In genomic region chr2:29858748-29859473, GRCm38 (mm10) we compare ENCODE assay signal across 9 mouse cellular contexts. TPM values are rescaled to one million over a fixed set of nuclear protein-coding genes. Genes with fewer than 3 reads are reported as not detected.
DNase-seq lines count a peak whose midpoint lies in the region; ATAC-seq and TF ChIP-seq lines count a peak whose summit lies in the region.
"Had no signal": no experiment of that assay in that cellular context is flagged by ENCODE, and none has a peak within 500 bp of the region (broad histone marks: within the 10 kb centered on the region; RNA-seq: fewer than 3 reads in every experiment).

No protein-coding gene starts in this region.

- no peaks in the 10 kb centered on the region for H3K27me3 ChIP-seq in intestine, postnatal 0 days (replicated peaks; ENCODE audit: control insufficient read depth, insufficient read depth, low read length)
- H3K27me3 ChIP-seq in intestine, embryonic 16.5 days (replicated peaks; ENCODE audit: control insufficient read depth, insufficient read depth, low read length) = no peaks in the 10 kb centered on the region; the same call in 1 of the 2 replicates
- H3K27me3 ChIP-seq in E14TG2a.4 (ENCODE audit: insufficient read depth, low read length) = peaks cover 34% of the 10 kb centered on the region
- no peaks in the 10 kb centered on the region for H3K27me3 ChIP-seq in hindbrain, embryonic 13.5 days
- H3K27me3 ChIP-seq in lung, embryonic 14.5 days (ENCODE audit: insufficient read depth, low read length) = 0 out of 2 replicates have a peak, but pooled peaks cover 4% of the 10 kb centered on the region

- no peak overlapping the region for H3K27ac ChIP-seq in intestine, postnatal 0 days (ENCODE audit: low read depth, low read length)
- no peak overlapping the region for H3K27ac ChIP-seq in intestine, embryonic 16.5 days (ENCODE audit: low read length)
- H3K27ac ChIP-seq in hindbrain, embryonic 13.5 days = 0 out of 2 replicates have a peak overlapping the region, but pooled peaks have one; percentile 30
- H3K27ac ChIP-seq in lung, embryonic 14.5 days (ENCODE audit: low read depth) = no peak overlapping the region
- H3K27ac ChIP-seq: lung, embryonic 15.5 days had no signal

- peak; percentile 81 for TF ChIP-seq CTCF in intestine, postnatal 0 days (IDR thresholded peaks at IDR 0.05; ENCODE audit: low read depth)
- peak; percentile 99 for TF ChIP-seq CTCF in E14TG2a.4 (conservative IDR thresholded peaks at IDR 0.05; ENCODE audit: low read length)
- TF ChIP-seq CTCF in lung, embryonic 14.5 days (IDR thresholded peaks at IDR 0.05; ENCODE audit: low read depth) = peak; percentile 68

- 8% methylated on average over 5 of the region's 5 CpGs for WGBS in intestine, postnatal 0 days
- 5% methylated on average over 5 of the region's 5 CpGs for WGBS in intestine, embryonic 16.5 days
- 9% methylated on average over 5 of the region's 5 CpGs for WGBS in hindbrain, embryonic 13.5 days
- WGBS in lung, embryonic 14.5 days = 11% methylated on average over 5 of the region's 5 CpGs

- no peak overlapping the region for H3K4me3 ChIP-seq in intestine, postnatal 0 days (ENCODE audit: low read depth, low read length)
- H3K4me3 ChIP-seq in intestine, embryonic 16.5 days (ENCODE audit: low read length) = no peak overlapping the region
- no peak overlapping the region for H3K4me3 ChIP-seq in E14TG2a.4 (replicated peaks; ENCODE audit: low read length)
- no peak overlapping the region for H3K4me3 ChIP-seq in hindbrain, embryonic 13.5 days
- no peak overlapping the region for H3K4me3 ChIP-seq in lung, embryonic 14.5 days (ENCODE audit: low read depth, low read length)
- H3K4me3 ChIP-seq: lung, embryonic 15.5 days had no signal

- no peaks in the 10 kb centered on the region for H3K4me1 ChIP-seq in intestine, postnatal 0 days (replicated peaks; ENCODE audit: control insufficient read depth, insufficient read depth, low read length)
- H3K4me1 ChIP-seq in intestine, embryonic 16.5 days (ENCODE audit: control insufficient read depth, insufficient read depth, low read length) = peaks cover 3% of the 10 kb centered on the region; the same call in 1 of the 2 replicates
- peaks cover 56% of the 10 kb centered on the region for H3K4me1 ChIP-seq in E14TG2a.4 (replicated peaks; ENCODE audit: low read depth, low read length)
- H3K4me1 ChIP-seq in hindbrain, embryonic 13.5 days (replicated peaks) = peaks cover 45% of the 10 kb centered on the region
- no peaks in the 10 kb centered on the region for H3K4me1 ChIP-seq in lung, embryonic 14.5 days (ENCODE audit: insufficient read depth)
- H3K4me1 ChIP-seq: lung, embryonic 15.5 days had no signal

- H3K4me2 ChIP-seq in intestine, postnatal 0 days (replicated peaks; ENCODE audit: low read depth) = no peak overlapping the region
- no peak overlapping the region for H3K4me2 ChIP-seq in intestine, embryonic 16.5 days (ENCODE audit: low read depth, low read length)
- H3K4me2 ChIP-seq in hindbrain, embryonic 13.5 days = no peak overlapping the region
- no peak overlapping the region for H3K4me2 ChIP-seq in lung, embryonic 14.5 days
- H3K4me2 ChIP-seq: lung, embryonic 15.5 days had no signal

- H3K9me3 ChIP-seq in intestine, postnatal 0 days (ENCODE audit: control insufficient read depth) = no peaks in the 10 kb centered on the region
- no peaks in the 10 kb centered on the region for H3K9me3 ChIP-seq in intestine, embryonic 16.5 days (ENCODE audit: control insufficient read depth, low read length)
- H3K9me3 ChIP-seq in E14TG2a.4 (ENCODE audit: low read length) = no peaks in the 10 kb centered on the region
- H3K9me3 ChIP-seq in hindbrain, embryonic 13.5 days = no peaks in the 10 kb centered on the region
- no peaks in the 10 kb centered on the region for H3K9me3 ChIP-seq in lung, embryonic 14.5 days (ENCODE audit: low read depth, low read length)
- H3K9me3 ChIP-seq: lung, embryonic 15.5 days had no signal

- DNase-seq in T-cell, adult 2 months (ENCODE audit: low spot score) = peak; percentile 49
- DNase-seq in lung, embryonic 14.5 days = peak; percentile 62
- DNase-seq in thymus, adult 18-20 months = peak; percentile 14 to 22

- ATAC-seq in intestine, postnatal 0 days = 0 out of 2 replicates have a peak, but pooled peaks have one; percentile 22
- ATAC-seq in intestine, embryonic 16.5 days = no peak
- ATAC-seq in hindbrain, embryonic 13.5 days (ENCODE audit: low FRiP score) = no peak; the same call in 1 of the 2 replicates
- ATAC-seq in lung, embryonic 14.5 days (ENCODE audit: insufficient read depth) = no peak; the same call in 1 of the 2 replicates
- ATAC-seq in monocyte, adult 5-6 weeks (replicated peaks; ENCODE audit: insufficient number of reproducible peaks, low FRiP score, low TSS enrichment, poor library complexity, severe bottlenecking) = no peak

- no peaks in the 10 kb centered on the region for H3K36me3 ChIP-seq in intestine, postnatal 0 days (ENCODE audit: control insufficient read depth, insufficient read depth)
- no peaks in the 10 kb centered on the region for H3K36me3 ChIP-seq in intestine, embryonic 16.5 days (ENCODE audit: control insufficient read depth, insufficient read depth, low read length)
- H3K36me3 ChIP-seq in E14TG2a.4 (ENCODE audit: insufficient read depth, low read length) = no peaks in the 10 kb centered on the region
- no peaks in the 10 kb centered on the region for H3K36me3 ChIP-seq in hindbrain, embryonic 13.5 days
- H3K36me3 ChIP-seq in lung, embryonic 14.5 days (ENCODE audit: insufficient read depth) = no peaks in the 10 kb centered on the region
- H3K36me3 ChIP-seq: lung, embryonic 15.5 days had no signal

- no peak overlapping the region for H3K9ac ChIP-seq in intestine, postnatal 0 days (ENCODE audit: low read depth, low read length)
- no peak overlapping the region for H3K9ac ChIP-seq in intestine, embryonic 16.5 days (ENCODE audit: low read depth, low read length)
- no peak overlapping the region for H3K9ac ChIP-seq in hindbrain, embryonic 13.5 days
- no peak overlapping the region for H3K9ac ChIP-seq in lung, embryonic 14.5 days
- H3K9ac ChIP-seq: lung, embryonic 15.5 days had no signal

RNA-seq across cellular contexts. Expression of gene Cercam, which starts 10.1 kb away (rescaled TPM):
- 9.5 and 10.6 TPM in 2 replicates for polyA plus RNA-seq in intestine, postnatal 0 days (2015; fragmentation: Nextera tagmentation; extraction: Ambion mirVana)
- polyA plus RNA-seq in intestine, embryonic 16.5 days (2015; fragmentation: Nextera tagmentation; extraction: Ambion mirVana) = 24.5 and 24.8 TPM in 2 replicates
- polyA plus RNA-seq in hindbrain, embryonic 13.5 days (2015; fragmentation: Nextera tagmentation; extraction: Ambion mirVana) = 23.8 and 24.9 TPM in 2 replicates
- polyA plus RNA-seq in lung, embryonic 14.5 days (2014; fragmentation: Nextera tagmentation; extraction: Ambion mirVana) = 11.0 and 12.0 TPM in 2 replicates
- 1.2 to 9.8 TPM (median 3.1 TPM) in 3 replicates for total RNA-seq in monocyte, adult 5-6 weeks (2017)

RNA-seq across cellular contexts. Expression of gene Odf2, which starts 30.1 kb away (rescaled TPM):
- 15.7 and 17.0 TPM in 2 replicates for polyA plus RNA-seq in intestine, postnatal 0 days (2015; fragmentation: Nextera tagmentation; extraction: Ambion mirVana)
- polyA plus RNA-seq in intestine, embryonic 16.5 days (2015; fragmentation: Nextera tagmentation; extraction: Ambion mirVana) = 30.5 and 37.1 TPM in 2 replicates
- 70.3 and 78.3 TPM in 2 replicates for polyA plus RNA-seq in hindbrain, embryonic 13.5 days (2015; fragmentation: Nextera tagmentation; extraction: Ambion mirVana)
- polyA plus RNA-seq in lung, embryonic 14.5 days (2014; fragmentation: Nextera tagmentation; extraction: Ambion mirVana) = 64.2 and 73.1 TPM in 2 replicates
- 76.9 to 105 TPM (median 89.7 TPM) in 3 replicates for total RNA-seq in monocyte, adult 5-6 weeks (2017)

RNA-seq across cellular contexts. Expression of gene Urm1, which starts 39.0 kb away (rescaled TPM):
- 19.5 and 24.9 TPM in 2 replicates for polyA plus RNA-seq in intestine, postnatal 0 days (2015; fragmentation: Nextera tagmentation; extraction: Ambion mirVana)
- 28.8 and 30.7 TPM in 2 replicates for polyA plus RNA-seq in intestine, embryonic 16.5 days (2015; fragmentation: Nextera tagmentation; extraction: Ambion mirVana)
- polyA plus RNA-seq in hindbrain, embryonic 13.5 days (2015; fragmentation: Nextera tagmentation; extraction: Ambion mirVana) = 23.5 and 26.8 TPM in 2 replicates
- polyA plus RNA-seq in lung, embryonic 14.5 days (2014; fragmentation: Nextera tagmentation; extraction: Ambion mirVana) = 20.5 and 27.0 TPM in 2 replicates
- 13.8 to 26.9 TPM (median 23.8 TPM) in 3 replicates for total RNA-seq in monocyte, adult 5-6 weeks (2017)

RNA-seq across cellular contexts. Expression of gene Slc27a4, which starts 56.5 kb away (rescaled TPM):
- polyA plus RNA-seq in intestine, postnatal 0 days (2015; fragmentation: Nextera tagmentation; extraction: Ambion mirVana) = 105 and 118 TPM in 2 replicates
- 43.0 and 57.6 TPM in 2 replicates for polyA plus RNA-seq in intestine, embryonic 16.5 days (2015; fragmentation: Nextera tagmentation; extraction: Ambion mirVana)
- polyA plus RNA-seq in hindbrain, embryonic 13.5 days (2015; fragmentation: Nextera tagmentation; extraction: Ambion mirVana) = 32.6 and 33.4 TPM in 2 replicates
- polyA plus RNA-seq in lung, embryonic 14.5 days (2014; fragmentation: Nextera tagmentation; extraction: Ambion mirVana) = 11.7 and 12.0 TPM in 2 replicates
- total RNA-seq in monocyte, adult 5-6 weeks (2017) = 7.7 to 10.9 TPM (median 8.0 TPM) in 3 replicates
